Mouse (Mus musculus): ENCODE measurements around the gene 9030025P20Rik. TPM values are rescaled to one million over a fixed set of nuclear protein-coding genes. Genes with fewer than 3 reads are reported as not detected.
"Not testable (repeated sequence)": the region's sequence is repeated elsewhere in the genome, so short reads cannot be mapped to it uniquely, and the experiment has no call there.

Gene 9030025P20Rik
- total RNA-seq, 2 experiments from 2014 or later: 0.76 to 4.6 TPM

GRCm38 (mm10) chr17:14977718-14978361 is 428 bp upstream of the 9030025P20Rik start:
- ATAC-seq (replicated peaks; ENCODE audit: low FRiP score, poor library complexity, severe bottlenecking): peak; percentile 80

- ATAC-seq (replicated peaks; ENCODE audit: low FRiP score, poor library complexity, severe bottlenecking): not testable (repeated sequence)
Measured at GRCm38 (mm10) chr17:14990116-14990702, 11.9 kb downstream of the 9030025P20Rik start.

- ATAC-seq (replicated peaks; ENCODE audit: low FRiP score, poor library complexity, severe bottlenecking): peak; percentile 49
Measured at GRCm38 (mm10) chr17:14992522-14993138, 14.4 kb downstream of the 9030025P20Rik start.

GRCm38 (mm10) chr17:14993139-14993832 is 15.0 kb downstream of the 9030025P20Rik start:
- peak; percentile 28; the same call in 1 of the 2 replicates for ATAC-seq (replicated peaks; ENCODE audit: low FRiP score, poor library complexity, severe bottlenecking)

- ATAC-seq (replicated peaks; ENCODE audit: low FRiP score, poor library complexity, severe bottlenecking): peak; percentile 55
Measured at GRCm38 (mm10) chr17:14994140-14994539, 15.9 kb downstream of the 9030025P20Rik start.

GRCm38 (mm10) chr17:15000047-15000446 is 21.8 kb downstream of the 9030025P20Rik start:
- ATAC-seq (replicated peaks; ENCODE audit: low FRiP score, poor library complexity, severe bottlenecking): peak; percentile 67

GRCm38 (mm10) chr17:15009088-15009487 is 30.8 kb downstream of the 9030025P20Rik start:
- ATAC-seq (replicated peaks; ENCODE audit: low FRiP score, poor library complexity, severe bottlenecking): peak; percentile 79

GRCm38 (mm10) chr17:15009706-15010413 is 31.6 kb downstream of the 9030025P20Rik start, which contains the start of gene Gm3435:
TSS of gene Gm3435 (plus strand) at chr17:15010176.
- ATAC-seq (replicated peaks; ENCODE audit: low FRiP score, poor library complexity, severe bottlenecking): peak; percentile 93

- ATAC-seq (replicated peaks; ENCODE audit: low FRiP score, poor library complexity, severe bottlenecking): not testable (repeated sequence)
Measured at GRCm38 (mm10) chr17:15021503-15022220, 43.4 kb downstream of the 9030025P20Rik start.

- peak; percentile 49 for ATAC-seq (replicated peaks; ENCODE audit: low FRiP score, poor library complexity, severe bottlenecking)
Measured at GRCm38 (mm10) chr17:15023878-15024492, 45.7 kb downstream of the 9030025P20Rik start.

- ATAC-seq (replicated peaks; ENCODE audit: low FRiP score, poor library complexity, severe bottlenecking): peak; percentile 36
Measured at GRCm38 (mm10) chr17:15024502-15025193, 46.4 kb downstream of the 9030025P20Rik start.

- ATAC-seq (replicated peaks; ENCODE audit: low FRiP score, poor library complexity, severe bottlenecking): peak; percentile 58; the same call in 1 of the 2 replicates
Measured at GRCm38 (mm10) chr17:15025513-15025912, 47.2 kb downstream of the 9030025P20Rik start.

- ATAC-seq (replicated peaks; ENCODE audit: low FRiP score, poor library complexity, severe bottlenecking): peak; percentile 68
Measured at GRCm38 (mm10) chr17:15031414-15031813, 53.1 kb downstream of the 9030025P20Rik start.

GRCm38 (mm10) chr17:15040455-15040854 is 62.2 kb downstream of the 9030025P20Rik start:
- ATAC-seq (replicated peaks; ENCODE audit: low FRiP score, poor library complexity, severe bottlenecking): peak; percentile 75
